Mouse (Mus musculus) cerebellum, postnatal 10 days (tissue): ENCODE data around the gene Ubp1.

ENCODE experiments used
- DNase-seq, 2 experiments: peaks; one replicate each; pipeline ENCODE4 v3.0.0; 2021; ENCODE audit warnings: mixed read lengths in 2 of 2

The Ubp1 gene

DNA sequence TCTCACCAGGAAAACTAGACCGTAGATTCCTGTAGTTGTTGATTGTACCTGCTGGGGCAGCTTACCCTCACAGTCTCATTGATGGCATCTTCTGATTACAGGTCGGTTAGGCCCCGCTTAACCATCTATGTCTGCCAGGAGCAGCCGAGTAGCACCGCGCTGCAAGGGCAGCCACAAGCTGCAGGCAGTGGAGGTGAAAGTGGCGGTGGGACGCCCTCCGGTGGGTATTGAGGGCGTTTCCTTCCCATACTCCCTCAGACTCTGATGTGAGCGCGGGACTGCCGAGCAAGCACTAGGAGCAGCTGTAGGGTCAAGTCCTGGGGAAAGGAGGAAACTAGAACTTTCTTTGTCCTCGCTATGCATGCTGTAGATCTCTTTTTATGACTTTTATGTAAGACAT is 39.3 kb downstream of the Ubp1 start:
- DNase-seq, result no peak

DNA sequence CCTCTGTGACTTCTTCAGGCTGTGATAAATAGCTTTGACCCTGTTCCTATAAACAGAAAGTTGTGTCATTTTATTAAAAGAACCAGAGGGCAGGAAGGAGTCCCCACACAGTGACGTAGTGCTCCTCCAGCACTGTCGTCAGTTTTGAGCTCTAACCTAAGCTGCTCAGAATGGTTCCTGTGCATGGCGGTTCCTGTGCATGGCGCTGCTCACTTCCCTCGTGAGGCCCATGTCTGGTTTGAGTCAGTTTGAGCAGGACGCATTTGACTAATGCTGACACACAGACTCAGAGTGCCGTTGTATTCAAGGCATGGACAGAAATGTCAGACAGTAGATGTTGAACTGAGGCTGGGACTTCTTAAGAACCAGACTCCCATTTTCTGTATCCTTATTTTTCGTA is 40.9 kb downstream of the Ubp1 start:
- DNase-seq, result no peak

DNA sequence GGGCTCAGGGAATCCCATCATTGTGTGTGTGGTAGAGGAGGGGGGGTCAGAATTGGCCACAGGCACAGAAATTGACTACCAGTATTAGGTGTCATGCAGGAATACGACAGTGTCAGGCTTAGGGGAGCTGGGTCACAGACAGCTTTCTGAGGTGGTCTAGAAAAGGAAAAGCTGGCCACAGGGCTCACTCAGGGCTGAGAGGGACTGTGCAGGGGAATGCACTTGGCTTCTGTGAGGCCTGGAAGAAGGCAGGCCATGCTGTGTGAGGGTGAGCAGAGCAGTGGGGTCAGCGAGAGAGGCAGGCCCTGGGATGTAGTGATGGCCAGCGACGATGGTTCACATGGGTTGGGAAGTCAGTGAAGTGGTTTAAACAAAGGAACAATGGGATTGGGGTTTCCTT is 43.1 kb downstream of the Ubp1 start:
- no peak for DNase-seq

DNA sequence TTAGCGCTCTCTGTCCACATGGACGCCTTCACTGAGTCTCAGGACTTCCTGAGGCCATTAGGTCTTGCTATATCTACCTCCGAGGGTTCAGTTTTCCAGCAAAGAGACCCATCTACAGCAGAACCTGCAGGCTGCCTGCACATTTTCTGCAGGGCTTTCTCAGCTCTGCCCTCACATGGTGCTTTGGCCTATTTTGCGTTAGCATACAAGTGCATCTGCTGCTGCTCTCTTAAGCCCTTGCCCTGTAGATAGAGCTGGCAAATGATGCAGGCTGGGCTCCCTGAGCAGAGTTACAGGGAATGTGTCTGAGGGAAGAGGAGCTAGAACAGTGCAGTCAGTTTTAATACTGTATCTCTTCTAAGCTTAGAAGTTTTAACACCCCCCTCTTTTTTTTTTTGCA is 44.2 kb downstream of the Ubp1 start:
- no peak for DNase-seq

DNA sequence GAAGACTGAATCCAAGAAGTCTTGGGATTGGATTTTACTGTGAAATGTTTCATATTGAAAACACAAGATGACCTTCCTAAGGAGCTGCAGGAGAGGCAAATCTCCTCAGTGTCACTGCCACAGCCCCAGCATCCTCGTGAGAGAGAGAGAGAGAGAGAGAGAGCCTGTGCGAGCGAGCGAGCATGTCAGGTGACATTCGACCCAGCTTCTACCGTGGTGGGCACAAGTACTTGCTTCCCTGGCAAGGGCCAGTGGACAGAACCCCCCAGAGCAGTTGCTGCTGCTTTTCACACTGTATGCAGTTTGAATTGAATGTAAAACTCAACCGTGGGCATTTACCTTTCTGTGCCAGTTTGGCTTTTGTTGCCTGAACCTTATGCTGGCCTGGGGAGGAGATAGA is 44.7 kb downstream of the Ubp1 start:
- DNase-seq, result no peak

DNA sequence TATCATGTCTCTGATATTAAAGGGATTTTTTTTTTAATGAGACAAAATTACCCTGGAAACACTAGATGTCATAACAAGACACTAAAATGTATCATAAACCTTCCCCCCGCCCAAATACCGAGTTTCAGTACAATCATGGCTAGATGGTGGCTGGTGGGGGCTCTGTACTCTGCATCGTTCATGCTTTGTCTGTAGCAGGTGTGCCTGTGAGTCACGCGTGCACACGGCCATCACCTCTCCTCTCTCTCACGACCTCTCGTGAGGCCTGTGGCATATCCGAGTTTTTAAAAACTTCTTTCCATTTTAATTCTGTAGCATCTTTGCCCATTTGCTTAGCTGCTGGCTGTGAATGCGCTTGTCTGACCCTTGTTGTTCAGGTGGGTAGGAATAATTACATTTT is 45.5 kb downstream of the Ubp1 start:
- no peak for DNase-seq

DNA sequence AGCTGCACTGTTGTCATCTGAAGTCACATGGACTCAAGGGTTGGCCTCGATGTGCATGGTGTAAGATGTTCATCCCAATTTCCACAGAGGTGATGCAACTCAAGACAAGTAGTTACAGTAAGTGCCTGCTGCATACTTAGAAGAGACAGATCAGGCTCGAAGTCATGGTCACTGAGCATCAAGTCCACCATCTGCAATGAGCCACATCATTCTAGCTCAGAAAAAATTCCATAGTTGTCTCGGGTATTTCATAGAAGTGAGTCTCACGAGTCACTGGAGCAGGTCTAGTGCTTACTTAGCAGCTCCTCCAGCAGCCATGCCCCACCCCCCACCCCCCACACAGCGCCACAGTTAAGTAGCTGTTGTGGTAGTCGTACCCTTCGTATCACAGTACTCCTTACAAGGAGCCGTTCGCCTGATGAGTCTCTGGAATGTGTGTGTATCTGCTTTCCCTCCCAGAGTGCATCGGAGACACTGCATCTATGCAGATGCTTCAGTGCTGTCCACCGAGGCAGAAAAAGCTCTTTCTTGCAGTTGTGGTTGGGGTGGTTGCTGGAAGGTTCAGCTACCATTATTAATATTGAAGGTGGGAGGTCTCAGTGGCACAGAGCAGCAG is 46.6 kb downstream of the Ubp1 start:
- DNase-seq, result no peak

DNA sequence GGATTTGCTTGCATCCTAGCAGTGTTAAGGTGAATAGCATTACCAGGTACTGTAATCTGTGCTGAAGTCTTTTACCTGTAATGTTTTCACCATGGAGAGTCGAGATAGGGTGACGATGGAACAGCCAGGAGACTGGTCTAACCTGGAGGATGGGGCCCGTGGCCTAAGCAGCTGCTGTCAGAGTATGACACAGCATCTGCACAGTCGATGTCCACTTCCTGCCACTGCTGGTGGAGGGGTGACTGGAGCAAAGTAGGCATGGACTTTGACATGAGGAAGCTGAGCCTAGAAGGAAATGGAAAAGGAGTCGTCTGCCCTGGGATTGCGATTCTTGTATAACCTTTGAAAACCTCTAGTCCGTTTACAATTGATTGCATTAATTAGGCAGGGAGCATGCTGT is 47.9 kb downstream of the Ubp1 start:
- no peak for DNase-seq

DNA sequence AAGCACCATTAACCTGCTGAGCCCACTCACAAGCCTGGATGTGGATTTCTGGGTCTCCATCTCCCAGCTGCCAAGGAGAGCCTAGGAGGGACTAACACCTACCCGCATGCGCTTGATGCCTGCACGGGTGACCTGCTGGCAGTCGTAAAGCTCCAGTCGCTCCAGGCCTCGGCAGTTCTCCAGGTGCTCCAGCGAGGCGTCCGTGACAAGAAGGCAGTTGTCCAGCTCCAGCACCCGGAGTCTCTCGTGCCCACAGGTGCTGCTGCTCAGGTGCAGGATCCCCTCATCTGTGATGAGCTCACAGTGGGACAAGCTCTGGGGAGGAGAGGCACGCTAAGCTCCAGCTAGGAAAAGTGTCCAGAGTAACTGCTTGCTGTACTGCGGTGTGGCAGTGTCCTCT is 48.6 kb downstream of the Ubp1 start:
- DNase-seq, result peak; percentile 43 to 45

DNA sequence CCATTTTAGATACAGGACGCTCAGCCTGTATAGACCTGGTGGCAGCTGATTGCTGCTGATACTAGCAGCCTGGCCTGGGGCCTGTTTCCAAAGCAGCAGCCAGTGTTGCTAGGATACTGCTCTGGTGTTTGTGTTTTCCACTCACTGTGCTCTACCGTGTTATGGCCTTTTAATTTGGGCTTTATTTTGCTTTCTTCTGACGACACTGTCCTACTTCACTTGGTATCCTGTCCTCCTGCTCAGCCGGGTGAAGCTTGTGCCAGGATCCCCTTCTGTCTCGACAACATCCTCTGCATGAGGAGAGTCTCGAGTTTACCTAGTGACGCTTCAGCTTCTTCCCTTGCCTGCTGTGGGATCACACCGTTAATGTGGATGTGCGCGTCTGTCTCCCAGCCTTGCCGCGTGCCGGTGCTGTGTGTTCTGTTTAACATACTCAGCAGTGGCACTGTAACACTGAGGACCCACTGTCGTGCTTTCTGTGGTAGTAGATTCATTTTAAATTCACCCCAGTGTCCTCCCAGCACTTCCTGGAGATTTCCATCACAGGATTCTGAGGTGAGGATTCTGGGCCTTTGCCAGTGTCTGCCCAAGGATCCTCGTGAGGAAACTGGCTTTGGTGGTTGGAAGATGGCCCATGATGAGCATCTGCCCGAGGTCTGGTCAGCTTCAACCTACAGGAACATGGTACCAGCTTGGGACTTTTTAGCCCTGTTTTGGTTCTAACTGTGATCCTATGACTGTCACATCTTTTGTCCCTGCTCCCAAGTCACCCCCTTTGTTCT is 50.6 kb downstream of the Ubp1 start:
- peak; percentile 61 to 63 for DNase-seq

DNA sequence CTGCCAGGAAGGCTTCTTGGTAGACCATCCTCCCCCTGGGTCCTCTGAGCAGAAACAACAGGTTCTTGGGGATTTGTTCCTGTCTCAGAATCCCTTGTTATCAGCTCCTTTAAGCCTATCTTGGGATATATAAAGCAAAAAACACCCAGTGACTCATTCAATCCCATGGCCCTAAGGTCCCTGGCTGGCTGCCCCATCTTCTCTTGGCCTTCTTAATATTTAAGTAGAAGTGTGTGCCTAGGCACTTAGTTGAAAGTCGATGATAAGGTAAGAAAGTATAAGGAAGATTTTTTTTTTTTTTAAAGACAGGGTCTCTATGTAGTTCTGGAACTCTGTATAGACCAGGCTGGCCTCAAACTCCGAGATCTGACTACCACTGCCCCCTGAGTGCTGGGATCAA is 51.7 kb downstream of the Ubp1 start:
- no peak for DNase-seq

DNA sequence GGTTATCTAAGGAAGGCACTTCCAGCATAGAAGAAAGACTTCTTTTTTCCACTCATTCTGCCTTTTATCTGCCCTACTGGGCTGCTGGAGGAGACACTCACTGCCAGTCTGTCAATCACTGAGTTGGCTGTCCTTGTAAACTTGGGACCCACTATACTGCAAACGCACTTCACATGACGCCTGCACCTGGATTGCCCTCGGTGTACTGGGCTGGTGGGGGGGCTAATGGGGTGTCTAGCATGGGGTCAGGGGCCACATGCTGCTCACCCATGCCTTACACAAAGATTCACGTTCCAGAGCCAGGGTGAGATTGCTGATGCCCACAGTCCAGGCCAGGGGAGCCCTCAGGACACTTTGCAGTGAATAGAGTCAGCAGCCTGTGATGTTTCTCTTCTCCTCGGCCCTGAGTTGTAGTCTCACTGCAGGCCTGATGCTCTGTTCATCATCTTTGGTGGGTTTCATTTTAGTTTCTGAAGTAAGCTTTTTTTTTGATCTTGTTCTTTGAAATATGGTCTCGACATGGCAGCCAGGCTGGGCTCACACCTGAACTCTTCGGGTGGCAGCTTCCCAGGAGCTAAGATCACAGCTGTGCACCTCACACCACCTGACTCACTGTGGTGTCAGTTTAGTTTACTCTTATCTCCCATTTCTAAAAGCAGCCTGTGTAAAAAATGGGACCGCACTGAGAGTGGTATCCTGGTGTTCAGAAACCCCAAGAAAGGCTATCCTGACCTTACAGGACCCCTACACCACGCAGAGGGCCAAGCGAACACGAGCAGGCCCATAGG is 52.3 kb downstream of the Ubp1 start:
- no peak for DNase-seq

DNA sequence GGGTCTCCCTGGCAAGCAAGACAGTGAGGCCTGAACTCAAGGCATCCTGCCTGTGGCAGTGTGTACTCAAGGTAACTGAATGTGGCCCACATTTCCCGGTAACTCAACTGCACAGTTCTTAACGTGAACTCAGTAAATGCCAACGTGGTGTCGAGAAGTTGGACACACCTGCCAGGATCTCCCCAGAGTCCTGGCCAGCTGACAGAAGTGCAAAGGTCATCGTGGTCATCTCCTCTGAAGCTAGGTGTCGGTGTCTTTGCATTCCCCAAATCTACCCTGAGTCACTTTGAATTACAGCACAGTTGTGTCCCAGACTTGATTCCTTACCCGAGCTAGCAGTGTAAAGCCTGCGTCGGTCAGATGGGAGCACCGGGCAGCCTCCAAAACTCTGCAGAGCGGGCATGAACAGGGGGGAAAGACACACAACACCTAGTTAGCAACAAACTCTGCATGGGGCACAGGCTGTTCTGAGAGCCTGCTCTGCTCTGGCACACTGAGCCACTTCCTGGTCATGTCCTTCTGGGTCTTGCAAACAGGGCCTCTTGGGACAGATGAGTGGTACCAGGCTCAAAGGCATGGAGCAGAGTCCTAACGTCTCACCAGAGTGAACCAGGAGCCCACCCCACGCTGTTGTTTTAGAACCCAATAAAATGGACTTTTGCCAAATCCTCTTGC is 54.3 kb downstream of the Ubp1 start:
- DNase-seq, result peak in 1 of 2 experiments; percentile 23

DNA sequence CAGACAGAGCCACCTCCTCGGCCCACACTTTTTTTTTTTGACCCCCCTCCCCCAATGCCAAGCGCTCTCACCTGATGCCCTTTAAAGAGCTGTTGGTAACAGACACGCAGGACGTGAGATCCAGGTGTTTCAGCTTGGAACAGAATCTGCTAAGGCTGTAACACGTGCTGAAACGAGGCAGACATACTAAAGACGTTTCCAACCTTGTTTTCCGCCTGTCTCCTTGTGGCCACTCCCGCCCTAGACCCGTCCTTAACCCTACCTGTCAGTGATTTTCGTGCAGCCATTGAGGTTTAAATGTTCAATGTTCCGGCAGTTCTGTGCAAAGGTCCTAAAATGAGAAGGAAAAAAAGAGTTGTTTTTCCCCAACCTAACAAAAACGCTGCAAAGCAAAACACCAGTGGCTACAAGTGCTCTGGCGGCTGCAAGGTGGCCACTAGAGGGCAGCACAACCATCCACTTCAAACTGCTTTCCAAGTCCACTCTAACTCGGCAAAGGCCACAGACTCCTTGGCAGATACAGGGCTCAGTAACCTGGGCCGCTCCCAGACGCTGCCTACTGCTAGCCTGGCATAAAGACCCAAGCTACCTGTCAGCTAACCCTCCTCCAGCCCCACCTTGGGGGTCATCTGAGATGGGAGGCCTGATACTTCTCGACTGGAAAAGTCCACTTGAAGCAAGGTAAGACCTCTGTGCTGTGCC is 60.0 kb downstream of the Ubp1 start:
- peak; percentile 92 to 94 for DNase-seq

DNA sequence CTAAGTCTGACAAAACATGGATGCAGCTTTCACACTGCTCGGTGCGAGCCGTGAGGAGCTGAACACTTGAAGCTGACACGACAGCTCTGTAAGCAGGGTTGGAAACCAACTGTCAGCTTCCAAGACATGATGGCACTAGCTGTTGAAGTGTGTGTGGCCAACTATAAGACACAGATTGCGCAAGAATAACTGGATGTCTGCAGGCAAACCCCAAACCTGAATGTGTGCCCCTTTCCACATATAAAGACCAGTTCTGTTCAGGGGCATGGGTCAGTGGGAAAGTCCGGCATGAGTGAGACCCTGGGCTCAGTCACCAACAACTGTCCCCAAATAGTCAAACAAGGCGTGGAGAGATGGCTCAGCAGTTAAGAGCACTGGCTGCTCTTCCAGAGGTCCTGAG is 62.1 kb downstream of the Ubp1 start:
- no peak for DNase-seq

DNA sequence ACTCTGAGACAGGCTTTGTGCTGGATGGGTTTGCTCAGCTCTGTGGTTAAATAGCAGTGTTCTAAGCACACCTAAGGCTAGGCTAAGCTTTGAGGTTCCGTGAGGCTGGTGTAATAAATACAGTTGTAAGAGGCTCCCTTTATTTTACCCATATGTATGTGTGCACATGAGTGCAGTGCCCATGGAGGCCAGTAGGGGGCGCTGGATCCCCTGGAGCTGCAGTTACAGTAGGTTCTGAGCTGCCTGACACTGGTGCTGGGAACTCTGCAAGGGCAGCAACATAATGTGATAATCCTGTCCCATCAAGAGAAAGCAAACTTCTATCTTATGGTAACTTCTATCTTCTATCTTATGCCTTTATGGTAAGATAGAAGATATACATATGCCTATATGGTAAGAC is 67.6 kb downstream of the Ubp1 start:
- no peak for DNase-seq

DNA sequence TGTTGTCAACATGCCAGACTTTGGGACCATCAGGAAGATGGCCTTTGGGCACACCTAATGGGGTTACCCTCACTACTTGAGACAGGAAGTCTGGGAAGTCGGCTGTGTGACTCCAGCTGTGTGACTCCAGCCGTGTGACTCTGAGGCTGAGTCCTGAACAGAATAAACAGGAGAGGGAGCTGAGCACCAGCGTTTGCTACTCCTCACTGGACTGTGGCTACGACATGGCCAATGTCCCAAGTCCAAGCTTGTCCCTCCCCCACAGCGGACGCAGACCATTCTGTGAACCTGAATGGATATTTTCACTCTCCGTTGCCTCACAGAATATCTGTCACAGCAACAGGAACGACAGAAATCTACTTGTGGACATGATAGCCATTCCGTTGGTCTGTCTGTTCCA is 76.1 kb downstream of the Ubp1 start:
- no peak for DNase-seq

DNA sequence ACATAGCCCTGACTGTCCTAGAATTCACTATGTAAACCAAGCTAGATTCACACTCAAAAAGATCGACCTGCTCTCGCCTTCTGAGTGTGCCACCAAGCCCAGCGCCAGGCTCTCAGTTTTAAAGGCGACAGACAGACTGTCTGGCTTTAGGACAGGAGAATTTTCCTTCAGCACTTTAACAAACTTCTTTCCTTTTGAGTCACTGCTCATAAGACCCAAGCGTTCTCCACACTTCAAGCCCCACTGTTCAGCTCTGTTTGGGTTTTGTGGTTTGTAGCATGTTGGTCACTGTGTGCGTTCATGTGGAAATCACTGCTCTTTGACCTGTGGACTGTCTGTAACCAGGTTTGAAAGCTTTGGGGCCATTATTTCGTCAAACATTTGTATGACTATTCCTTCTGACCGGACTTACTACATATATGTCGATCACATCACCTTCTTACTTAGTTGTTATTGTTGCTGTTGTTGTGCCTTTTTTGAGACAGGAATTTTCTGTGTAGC is 77.2 kb downstream of the Ubp1 start:
- no peak for DNase-seq

DNA sequence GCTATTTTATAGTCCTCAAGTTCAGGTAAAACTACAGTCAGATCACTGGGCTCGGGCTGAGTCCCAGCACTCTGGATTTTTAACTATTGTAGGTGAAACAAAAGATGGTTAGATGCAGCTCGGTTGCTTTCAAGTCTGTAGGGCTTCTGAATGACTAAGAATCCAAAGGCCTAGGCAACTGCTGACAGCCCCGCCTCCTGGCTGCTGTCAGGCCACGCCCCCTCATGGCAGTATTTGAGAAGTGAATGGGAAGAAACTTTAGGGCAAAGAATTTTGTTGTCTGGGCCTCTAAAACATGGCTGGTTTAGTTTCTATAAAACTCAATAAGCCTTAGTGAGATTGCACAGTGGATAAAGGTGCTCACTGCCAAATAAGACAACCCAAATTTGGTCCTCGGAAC is 78.8 kb downstream of the Ubp1 start:
- DNase-seq, result no peak

DNA sequence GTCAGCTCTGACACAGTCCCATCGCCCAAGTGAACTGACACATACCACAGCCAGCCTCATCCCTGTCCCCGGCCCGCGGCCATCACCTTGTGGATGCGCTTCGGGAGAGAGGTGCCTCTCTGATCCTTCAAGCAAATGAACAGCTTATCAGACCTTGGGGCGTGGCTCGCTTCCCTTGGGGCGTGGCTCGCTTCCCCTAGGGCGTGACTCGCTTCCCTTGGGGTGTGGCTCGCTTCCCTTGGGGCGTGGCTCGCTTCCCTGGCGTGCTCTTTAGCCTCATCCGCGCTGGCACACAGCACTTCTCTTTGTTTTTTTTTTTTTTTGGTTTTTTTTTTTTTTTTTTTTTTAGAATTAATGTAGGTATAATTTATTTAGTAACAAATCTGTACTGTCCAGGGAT is 80.5 kb downstream of the Ubp1 start:
- DNase-seq, result no peak

DNA sequence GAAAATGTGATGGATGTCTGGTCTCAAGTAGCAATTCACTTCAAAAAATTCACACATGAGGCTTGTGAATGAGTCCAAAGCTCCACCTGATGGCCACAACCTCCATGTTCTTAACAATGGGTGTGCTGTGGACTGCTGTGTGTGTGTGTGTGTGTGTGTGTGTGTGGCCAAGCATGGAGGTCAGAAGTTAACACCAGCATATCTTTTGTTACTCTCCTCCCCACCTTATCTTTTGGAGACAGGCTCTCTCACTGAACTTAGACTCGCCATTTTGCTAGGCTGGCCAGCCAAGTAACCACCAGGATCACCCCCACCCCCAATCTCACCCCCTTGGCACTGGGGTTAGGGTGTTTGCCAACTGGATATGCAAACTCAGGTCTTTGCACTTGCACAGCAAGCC is 83.3 kb downstream of the Ubp1 start:
- no peak for DNase-seq

DNA sequence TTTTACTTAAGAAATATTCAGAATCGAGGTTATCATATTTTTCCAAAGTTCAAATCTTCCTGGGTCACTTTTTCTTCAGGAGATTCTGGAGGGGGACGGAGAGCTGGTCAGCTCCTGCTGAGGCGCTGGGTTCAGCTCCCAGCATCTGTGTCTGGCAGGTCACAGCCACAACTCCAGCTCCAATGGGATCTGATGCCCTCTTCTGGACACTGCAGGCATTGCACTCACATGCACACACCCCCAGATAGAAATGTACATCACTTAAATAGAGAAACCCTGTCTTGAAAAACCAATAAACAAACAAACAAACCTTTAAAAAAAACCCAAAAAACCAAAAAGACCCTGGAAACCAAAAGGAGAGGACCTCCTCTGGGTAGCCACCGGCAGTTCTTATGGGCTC is 85.0 kb downstream of the Ubp1 start:
- DNase-seq, result peak in 1 of 2 experiments; percentile 16

DNA sequence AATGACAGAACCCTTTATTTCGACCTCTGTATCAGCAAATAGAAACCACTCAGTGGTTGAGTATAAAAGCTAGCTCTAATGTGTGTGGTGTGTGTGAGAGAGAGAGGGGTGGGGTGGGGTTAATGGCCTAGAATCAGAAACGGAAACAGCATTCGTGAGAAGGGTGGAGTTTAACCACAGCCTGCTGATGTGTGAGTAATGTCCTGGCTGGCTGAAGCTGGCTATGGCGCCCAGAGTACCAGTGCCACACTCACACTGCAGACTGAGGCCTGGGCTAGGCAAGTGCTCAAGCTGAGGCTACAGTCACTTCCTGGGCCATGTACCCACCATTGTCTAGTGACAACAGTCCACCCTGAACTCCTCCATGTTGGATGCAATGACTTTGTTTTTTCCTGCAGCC is 85.7 kb downstream of the Ubp1 start:
- no peak for DNase-seq
